Mouse (Mus musculus): ENCODE data around the gene Zfp609. TPM values are rescaled to one million over a fixed set of nuclear protein-coding genes. Genes with fewer than 3 reads are reported as not detected.

Zfp609 gene
- polyA plus RNA-seq, 1 experiment from 2014 or later = 4.5 TPM

DNA sequence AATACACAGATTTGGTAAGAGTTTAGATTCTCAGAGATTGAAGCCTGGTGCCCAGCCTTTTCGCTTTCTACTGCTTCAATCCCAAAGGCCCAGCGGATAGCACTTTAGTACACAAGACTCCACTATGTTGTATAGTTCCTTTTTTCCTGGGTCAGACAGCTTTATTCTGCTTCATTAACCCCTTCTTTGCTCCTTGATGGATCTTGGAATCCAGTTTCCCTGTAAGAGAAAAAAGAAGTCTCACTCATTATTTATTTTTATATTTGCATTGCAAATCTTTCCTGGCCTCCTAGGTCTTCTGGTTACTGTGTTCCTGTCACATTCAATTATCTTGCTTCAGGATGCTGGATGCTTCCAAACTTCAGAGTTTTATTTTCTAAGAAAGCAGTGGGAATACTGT, 5.9 kb upstream of the Zfp609 start:
- 86% methylated on average over 2 of the region's 2 CpGs for whole genome bisulfite sequencing

DNA sequence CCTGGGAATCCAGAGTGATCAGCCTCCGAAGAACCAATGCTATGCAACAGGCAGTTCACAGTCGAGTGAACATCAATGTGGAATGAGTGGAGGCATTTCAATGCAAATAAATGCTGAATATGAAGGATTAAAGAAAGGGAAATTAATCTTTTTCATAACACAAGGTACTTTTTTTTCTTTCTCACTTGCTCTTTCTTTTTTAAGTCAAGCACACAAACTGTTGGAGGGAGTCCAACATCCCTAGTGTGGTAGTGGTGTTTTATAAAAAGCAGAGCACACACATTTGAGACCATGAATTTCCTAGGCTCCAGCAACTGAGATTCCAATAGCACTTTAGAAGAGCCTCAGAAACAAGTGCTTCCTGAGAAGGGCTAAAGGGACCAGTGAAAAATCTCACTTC, 4.7 kb upstream of the Zfp609 start:
- Histone ChIP-seq H3K9me3 (ENCODE audit: control insufficient read depth, low read length) (no peaks in the 10 kb centered on the region), H3K9ac (ENCODE audit: low read length) (no peak overlapping the region), H3K4me2 (ENCODE audit: low read depth, low read length) (no peak overlapping the region), H3K4me1 (replicated peaks; ENCODE audit: control insufficient read depth, insufficient read depth, low read length) (peaks cover 13% of the 10 kb centered on the region), H3K27me3 (ENCODE audit: control insufficient read depth, insufficient read depth, low read depth, low read length) (no peaks in the 10 kb centered on the region), H3K4me3 (ENCODE audit: low read length) (no peak overlapping the region), H3K36me3 (ENCODE audit: control insufficient read depth, insufficient read depth, low read length) (no peaks in the 10 kb centered on the region; the same call in 1 of the 2 replicates), H3K27ac (ENCODE audit: low read length) (peak overlapping the region; percentile 66)
- ATAC-seq (ENCODE audit: low read depth) = no peak
- WGBS = 50% methylated on average over 2 of the region's 2 CpGs

More for the DNA sequence above, 5.9 kb upstream of the Zfp609 start:
- H3K4me3 ChIP-seq (ENCODE audit: low read length) = no peak overlapping the region
- H3K9me3 ChIP-seq (ENCODE audit: control insufficient read depth, low read length) = no peaks in the 10 kb centered on the region
- no peak for ATAC-seq (ENCODE audit: low read depth)
- no peak overlapping the region for H3K4me2 ChIP-seq (ENCODE audit: low read depth, low read length)
- H3K9ac ChIP-seq (ENCODE audit: low read length) = no peak overlapping the region
- H3K36me3 ChIP-seq (ENCODE audit: control insufficient read depth, insufficient read depth, low read length) = no peaks in the 10 kb centered on the region; the same call in 1 of the 2 replicates
- H3K27ac ChIP-seq (ENCODE audit: low read length) = no peak overlapping the region
- no peaks in the 10 kb centered on the region for H3K27me3 ChIP-seq (ENCODE audit: control insufficient read depth, insufficient read depth, low read depth, low read length)
- peaks cover 11% of the 10 kb centered on the region for H3K4me1 ChIP-seq (replicated peaks; ENCODE audit: control insufficient read depth, insufficient read depth, low read length)

DNA sequence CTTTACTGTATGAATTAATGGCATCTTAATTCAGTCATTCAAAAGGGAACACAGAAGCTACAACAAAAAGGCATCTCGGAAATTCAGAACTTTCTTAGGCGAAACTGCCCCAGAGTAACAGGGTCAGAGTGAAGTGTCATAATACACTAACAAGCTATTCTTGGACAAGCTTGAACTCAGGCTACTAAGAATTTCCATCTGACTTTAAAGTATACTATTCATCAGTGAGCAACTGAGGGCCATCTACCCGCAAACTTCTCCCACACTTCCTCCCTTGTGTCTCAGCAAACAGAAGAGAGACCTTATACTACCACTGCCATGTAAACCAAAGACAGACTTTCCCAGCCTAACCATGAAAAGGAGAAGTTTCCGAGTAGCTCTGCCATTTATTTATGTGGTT, 3.8 kb upstream of the Zfp609 start:
- H3K4me1 ChIP-seq (replicated peaks; ENCODE audit: control insufficient read depth, insufficient read depth, low read length) = peaks cover 16% of the 10 kb centered on the region
- no peak overlapping the region for H3K4me2 ChIP-seq (ENCODE audit: low read depth, low read length)
- no peaks in the 10 kb centered on the region for H3K9me3 ChIP-seq (ENCODE audit: control insufficient read depth, low read length)
- no peak for ATAC-seq (ENCODE audit: low read depth)
- WGBS = 56% methylated on average over 4 of the region's 4 CpGs
- H3K27ac ChIP-seq (ENCODE audit: low read length) = 0 out of 2 replicates have a peak overlapping the region, but pooled peaks have one; percentile 27
- H3K36me3 ChIP-seq (ENCODE audit: control insufficient read depth, insufficient read depth, low read length) = no peaks in the 10 kb centered on the region; the same call in 1 of the 2 replicates
- no peak overlapping the region for H3K9ac ChIP-seq (ENCODE audit: low read length)
- no peak overlapping the region for H3K4me3 ChIP-seq (ENCODE audit: low read length)
- H3K27me3 ChIP-seq (ENCODE audit: control insufficient read depth, insufficient read depth, low read depth, low read length) = no peaks in the 10 kb centered on the region

DNA sequence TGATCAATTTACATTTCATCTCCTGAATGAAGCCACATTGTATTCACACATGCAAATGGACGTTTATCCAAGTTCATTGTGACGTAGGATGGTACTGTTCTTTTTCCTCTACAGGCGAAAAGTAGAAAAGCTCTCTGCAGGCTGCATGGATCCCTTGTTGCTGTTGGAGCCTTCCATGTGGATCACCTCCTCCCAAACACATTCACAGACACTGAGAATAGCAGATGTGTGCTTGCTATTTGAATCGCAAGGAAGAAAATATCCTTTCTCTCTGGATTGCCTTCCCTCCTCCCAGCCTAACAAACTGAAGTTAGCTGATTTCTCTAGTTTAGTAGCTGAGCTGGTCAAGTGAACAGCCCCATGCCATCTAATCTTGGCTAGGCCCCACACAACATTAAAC, 2.9 kb upstream of the Zfp609 start:
- Histone ChIP-seq H3K4me3 (ENCODE audit: low read length) (no peak overlapping the region), H3K4me1 (replicated peaks; ENCODE audit: control insufficient read depth, insufficient read depth, low read length) (peaks cover 23% of the 10 kb centered on the region), H3K4me2 (ENCODE audit: low read depth, low read length) (no peak overlapping the region), H3K36me3 (ENCODE audit: control insufficient read depth, insufficient read depth, low read length) (no peaks in the 10 kb centered on the region), H3K27me3 (ENCODE audit: control insufficient read depth, insufficient read depth, low read depth, low read length) (no peaks in the 10 kb centered on the region), H3K9ac (ENCODE audit: low read length) (no peak overlapping the region), H3K27ac (ENCODE audit: low read length) (no peak overlapping the region), H3K9me3 (ENCODE audit: control insufficient read depth, low read length) (no peaks in the 10 kb centered on the region)
- ATAC-seq (ENCODE audit: low read depth) = no peak
- WGBS = 78% methylated on average over 4 of the region's 4 CpGs

DNA sequence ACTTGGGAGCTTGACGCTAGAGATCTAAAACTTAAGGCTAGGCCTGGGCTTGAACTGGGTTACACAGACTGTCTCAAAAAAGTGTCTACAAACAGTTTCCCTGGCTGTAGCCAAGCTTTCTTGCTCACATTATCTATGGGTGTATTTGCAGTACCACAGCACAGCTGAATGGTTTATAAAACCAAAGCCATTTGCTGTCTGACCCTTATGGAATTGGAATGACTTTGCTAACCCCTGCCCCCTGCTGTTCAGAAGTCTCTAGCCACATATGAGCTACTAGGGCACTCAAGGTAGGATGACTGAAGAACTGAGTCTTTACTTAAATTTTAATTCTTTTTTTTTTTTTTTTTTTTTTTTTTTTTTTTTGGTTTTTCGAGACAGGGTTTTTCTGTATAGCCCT, 2.0 kb upstream of the Zfp609 start:
- H3K27ac ChIP-seq (ENCODE audit: low read length) = no peak overlapping the region
- H3K36me3 ChIP-seq (ENCODE audit: control insufficient read depth, insufficient read depth, low read length) = no peaks in the 10 kb centered on the region
- peaks cover 30% of the 10 kb centered on the region for H3K4me1 ChIP-seq (replicated peaks; ENCODE audit: control insufficient read depth, insufficient read depth, low read length)
- ATAC-seq (ENCODE audit: low read depth) = no peak
- H3K27me3 ChIP-seq (ENCODE audit: control insufficient read depth, insufficient read depth, low read depth, low read length) = no peaks in the 10 kb centered on the region
- no peak overlapping the region for H3K4me2 ChIP-seq (ENCODE audit: low read depth, low read length)
- H3K9ac ChIP-seq (ENCODE audit: low read length) = no peak overlapping the region
- no peaks in the 10 kb centered on the region for H3K9me3 ChIP-seq (ENCODE audit: control insufficient read depth, low read length)
- no peak overlapping the region for H3K4me3 ChIP-seq (ENCODE audit: low read length)
- WGBS = 94% methylated on average over 1 of the region's 2 CpGs

DNA sequence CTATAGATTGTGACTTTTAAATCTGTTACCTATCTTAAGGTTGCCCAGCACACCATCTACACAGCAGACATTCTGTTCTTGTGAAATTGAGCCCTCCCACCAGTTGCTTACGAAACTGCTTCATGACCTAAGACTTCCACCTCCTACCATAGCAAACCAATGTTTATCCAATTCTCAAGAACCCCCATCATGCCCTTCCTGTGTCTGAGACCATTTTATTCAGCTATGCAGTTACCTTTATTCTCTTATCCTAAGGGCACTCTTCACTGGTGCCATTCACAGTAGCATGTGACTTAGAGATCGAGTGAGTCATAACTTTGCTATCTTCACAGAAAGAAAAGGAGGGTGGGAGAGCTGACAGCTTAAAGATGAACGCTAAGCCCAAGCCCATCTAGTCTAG, 1.1 kb upstream of the Zfp609 start:
- no peak for ATAC-seq (ENCODE audit: low read depth)
- H3K4me2 ChIP-seq (ENCODE audit: low read depth, low read length) = peak overlapping the region; percentile 87
- H3K27ac ChIP-seq (ENCODE audit: low read length) = no peak overlapping the region; the same call in 1 of the 2 replicates
- H3K27me3 ChIP-seq (ENCODE audit: control insufficient read depth, insufficient read depth, low read depth, low read length) = no peaks in the 10 kb centered on the region
- WGBS = 10% methylated on average over 3 of the region's 3 CpGs
- peak overlapping the region; percentile 90 for H3K4me3 ChIP-seq (ENCODE audit: low read length)
- H3K4me1 ChIP-seq (replicated peaks; ENCODE audit: control insufficient read depth, insufficient read depth, low read length) = peaks cover 39% of the 10 kb centered on the region
- no peaks in the 10 kb centered on the region for H3K36me3 ChIP-seq (ENCODE audit: control insufficient read depth, insufficient read depth, low read length)
- H3K9me3 ChIP-seq (ENCODE audit: control insufficient read depth, low read length) = no peaks in the 10 kb centered on the region
- peak overlapping the region; percentile 96 for H3K9ac ChIP-seq (ENCODE audit: low read length)

GRCm38 (mm10) chr9:65828016-65828403, 646 bp upstream of the Zfp609 start:
- under 1% methylated on average over 13 of the region's 13 CpGs for WGBS
- ATAC-seq (ENCODE audit: low read depth) = 0 out of 2 replicates have a peak, but pooled peaks have one; percentile 1
- Histone ChIP-seq H3K9ac (ENCODE audit: low read length) (peak overlapping the region; percentile 96), H3K36me3 (ENCODE audit: control insufficient read depth, insufficient read depth, low read length) (no peaks in the 10 kb centered on the region), H3K4me2 (ENCODE audit: low read depth, low read length) (peak overlapping the region; percentile 87), H3K27me3 (ENCODE audit: control insufficient read depth, insufficient read depth, low read depth, low read length) (no peaks in the 10 kb centered on the region), H3K4me1 (replicated peaks; ENCODE audit: control insufficient read depth, insufficient read depth, low read length) (peaks cover 41% of the 10 kb centered on the region), H3K4me3 (ENCODE audit: low read length) (peak overlapping the region; percentile 90), H3K27ac (ENCODE audit: low read length) (peak overlapping the region; percentile 99), H3K9me3 (ENCODE audit: control insufficient read depth, low read length) (no peaks in the 10 kb centered on the region)

GRCm38 (mm10) chr9:65826588-65827343, 598 bp downstream of the Zfp609 start:
- peak overlapping the region; percentile 90 for H3K4me3 ChIP-seq (ENCODE audit: low read length)
- no peaks in the 10 kb centered on the region for H3K9me3 ChIP-seq (ENCODE audit: control insufficient read depth, low read length)
- H3K4me2 ChIP-seq (ENCODE audit: low read depth, low read length) = peak overlapping the region; percentile 87
- WGBS = under 1% methylated on average over 28 of the region's 31 CpGs
- H3K27ac ChIP-seq (ENCODE audit: low read length) = peak overlapping the region; percentile 99
- no peaks in the 10 kb centered on the region for H3K36me3 ChIP-seq (ENCODE audit: control insufficient read depth, insufficient read depth, low read length)
- peak overlapping the region; percentile 96 for H3K9ac ChIP-seq (ENCODE audit: low read length)
- no peaks in the 10 kb centered on the region for H3K27me3 ChIP-seq (ENCODE audit: control insufficient read depth, insufficient read depth, low read depth, low read length)
- peaks cover 38% of the 10 kb centered on the region for H3K4me1 ChIP-seq (replicated peaks; ENCODE audit: control insufficient read depth, insufficient read depth, low read length)
- peak; percentile 58 for ATAC-seq (ENCODE audit: low read depth)

DNA sequence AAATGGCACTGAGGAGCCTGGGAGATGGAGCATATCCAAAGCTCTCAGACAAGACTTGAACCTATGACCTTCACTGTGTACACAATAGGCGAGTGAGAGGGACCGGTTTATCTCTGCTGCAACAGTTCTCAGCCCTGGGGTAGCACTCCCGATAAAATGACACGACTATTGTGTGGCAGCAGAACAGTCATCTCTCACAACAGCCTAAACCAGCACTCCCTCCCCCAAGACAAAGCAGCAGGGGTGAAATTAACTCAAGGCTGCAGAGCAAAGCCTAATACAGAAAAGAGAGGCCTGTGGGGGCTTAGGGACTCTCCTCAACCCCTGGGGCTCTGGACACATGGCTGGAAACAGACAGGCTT, 1.2 kb downstream of the Zfp609 start:
- Histone ChIP-seq H3K4me2 (ENCODE audit: low read depth, low read length) (peak overlapping the region; percentile 87), H3K4me1 (replicated peaks; ENCODE audit: control insufficient read depth, insufficient read depth, low read length) (peaks cover 35% of the 10 kb centered on the region)

More for the DNA sequence above, 1.2 kb downstream of the Zfp609 start:
- H3K9ac ChIP-seq (ENCODE audit: low read length) = peak overlapping the region; percentile 96
- ATAC-seq (ENCODE audit: low read depth) = peak; percentile 18; the same call in 1 of the 2 replicates
- no peaks in the 10 kb centered on the region for H3K9me3 ChIP-seq (ENCODE audit: control insufficient read depth, low read length)
- no peaks in the 10 kb centered on the region for H3K27me3 ChIP-seq (ENCODE audit: control insufficient read depth, insufficient read depth, low read depth, low read length)
- peak overlapping the region; percentile 99 for H3K27ac ChIP-seq (ENCODE audit: low read length)
- no peaks in the 10 kb centered on the region for H3K36me3 ChIP-seq (ENCODE audit: control insufficient read depth, insufficient read depth, low read length)
- H3K4me3 ChIP-seq (ENCODE audit: low read length) = peak overlapping the region; percentile 90
- WGBS = 3% methylated on average over 4 of the region's 4 CpGs

Measured in lung, embryonic 16.5 days (tissue).